Mouse (Mus musculus): ENCODE data around the gene Tceanc.

DNA sequence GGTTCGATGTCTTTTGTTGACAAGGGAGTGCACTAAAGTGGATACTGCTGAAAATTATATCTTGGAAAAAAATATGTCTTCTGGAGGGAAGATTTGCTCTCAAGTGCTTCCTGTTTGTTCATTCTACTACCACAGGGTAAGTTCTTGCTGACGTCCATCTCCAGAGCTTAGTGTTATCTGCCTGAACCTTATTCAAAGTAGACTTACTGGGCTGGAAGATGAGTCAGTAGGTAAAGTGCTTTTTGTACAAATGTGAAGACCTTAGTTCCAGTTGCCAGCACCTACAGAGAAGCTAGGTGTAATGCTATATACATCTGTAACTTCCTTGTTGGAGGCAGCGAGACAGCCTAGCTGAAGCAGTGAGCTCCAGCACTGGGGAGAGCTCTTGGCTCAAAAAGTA is 2.4 kb downstream of the Tceanc start:
- TF ChIP-seq GATA1 (IDR thresholded peaks at IDR 0.05; ENCODE audit: borderline replicate concordance, low read length) = no peak
- no peak for TF ChIP-seq CTCF (IDR thresholded peaks at IDR 0.05; ENCODE audit: low read depth, low read length)
- TF ChIP-seq POLR2AphosphoS5 (IDR thresholded peaks at IDR 0.05; ENCODE audit: insufficient replicate concordance, low read depth, low read length) = no peak
